8 mouse cellular contexts compared by ENCODE assay signal in genomic region chr6:72615151-72615550, GRCm38 (mm10). TPM values are rescaled to one million over a fixed set of nuclear protein-coding genes. Genes with fewer than 3 reads are reported as not detected.
DNase-seq lines count a peak whose midpoint lies in the region; ATAC-seq and TF ChIP-seq lines count a peak whose summit lies in the region.

No protein-coding gene starts in this region.

- H3K27ac ChIP-seq in heart, adult 2 months = no peak overlapping the region
- H3K27ac ChIP-seq in forebrain, embryonic 14.5 days (ENCODE audit: low read depth, low read length) = no peak overlapping the region
- H3K27ac ChIP-seq in liver, embryonic 16.5 days (ENCODE audit: low read length) = no peak overlapping the region

- H3K4me3 ChIP-seq in heart, adult 2 months = peak overlapping the region; percentile 83
- H3K4me3 ChIP-seq in forebrain, embryonic 14.5 days (ENCODE audit: low read depth, low read length) = peak overlapping the region; percentile 53
- H3K4me3 ChIP-seq in liver, embryonic 16.5 days (ENCODE audit: low read depth, low read length) = peak overlapping the region; percentile 95

- ATAC-seq in forebrain, embryonic 14.5 days = no peak
- ATAC-seq in liver, embryonic 16.5 days (ENCODE audit: low read depth) = no peak
- no peak for ATAC-seq in cerebellum, adult (ENCODE audit: insufficient number of reproducible peaks, low FRiP score, low TSS enrichment)

- H3K36me3 ChIP-seq in heart, adult 2 months (ENCODE audit: control insufficient read depth, insufficient read depth, low read length) = peaks cover 33% of the 10 kb centered on the region
- peaks cover 32% of the 10 kb centered on the region for H3K36me3 ChIP-seq in forebrain, embryonic 14.5 days (ENCODE audit: control insufficient read depth, insufficient read depth, low read length)
- peaks cover 11% of the 10 kb centered on the region for H3K36me3 ChIP-seq in liver, embryonic 16.5 days (ENCODE audit: control insufficient read depth, insufficient read depth)

- H3K9ac ChIP-seq in heart, adult 2 months (ENCODE audit: low read depth, low read length) = 0 out of 2 replicates have a peak overlapping the region, but pooled peaks have one; percentile 66
- H3K9ac ChIP-seq in forebrain, embryonic 14.5 days (ENCODE audit: low read length) = peak overlapping the region; percentile 82
- peak overlapping the region; percentile 80 for H3K9ac ChIP-seq in liver, embryonic 16.5 days (ENCODE audit: low read depth, low read length)

- no peak for TF ChIP-seq EP300 in heart, adult 2 months (IDR thresholded peaks at IDR 0.05; ENCODE audit: insufficient read depth, low read depth, low read length)

- H3K4me2 ChIP-seq in forebrain, embryonic 14.5 days (ENCODE audit: low read length) = peak overlapping the region; percentile 86
- H3K4me2 ChIP-seq in liver, embryonic 16.5 days (ENCODE audit: low read depth, low read length) = peak overlapping the region; percentile 82

- no peaks in the 10 kb centered on the region for H3K79me2 ChIP-seq in heart, adult 2 months (replicated peaks; ENCODE audit: control insufficient read depth, insufficient read depth, low read length)

- H3K9me3 ChIP-seq in forebrain, embryonic 14.5 days (replicated peaks; ENCODE audit: control insufficient read depth, low read length) = no peaks in the 10 kb centered on the region
- no peaks in the 10 kb centered on the region for H3K9me3 ChIP-seq in liver, embryonic 16.5 days (replicated peaks; ENCODE audit: control insufficient read depth, low read length)

- H3K4me1 ChIP-seq in heart, adult 2 months (ENCODE audit: control insufficient read depth, insufficient read depth, low read length) = peaks cover 6% of the 10 kb centered on the region
- peaks cover 17% of the 10 kb centered on the region for H3K4me1 ChIP-seq in forebrain, embryonic 14.5 days (ENCODE audit: control insufficient read depth, insufficient read depth, low read length)
- H3K4me1 ChIP-seq in liver, embryonic 16.5 days (ENCODE audit: control insufficient read depth, low read depth, low read length) = peaks cover 26% of the 10 kb centered on the region

- TF ChIP-seq CTCF in heart, adult 2 months (IDR thresholded peaks at IDR 0.05) = no peak

- TF ChIP-seq POLR2A in heart, adult 2 months (IDR thresholded peaks at IDR 0.05; ENCODE audit: insufficient read depth, low read depth, low read length) = no peak

- intact Hi-C loops in heart, adult 2 months (cut with DNase I) = no loop called here

- H3K27me3 ChIP-seq in heart, adult 2 months (ENCODE audit: control insufficient read depth, insufficient read depth, low read length) = no peaks in the 10 kb centered on the region
- H3K27me3 ChIP-seq in forebrain, embryonic 14.5 days (replicated peaks; ENCODE audit: control insufficient read depth, insufficient read depth, low read length) = no peaks in the 10 kb centered on the region
- H3K27me3 ChIP-seq in liver, embryonic 16.5 days (ENCODE audit: control insufficient read depth, insufficient read depth, low read depth, low read length) = no peaks in the 10 kb centered on the region

- WGBS in heart, adult 2 months = 20% methylated on average over 2 of the region's 2 CpGs
- WGBS in forebrain, embryonic 14.5 days = 76% methylated on average over 2 of the region's 2 CpGs
- WGBS in liver, embryonic 16.5 days (ENCODE audit: insufficient replicate concordance) = 27% methylated on average over 2 of the region's 2 CpGs

- DNase-seq in heart, adult 2 months = no peak
- DNase-seq in heart, adult 9 months (ENCODE audit: low spot score in 2 of 2) = no peak
- peak; percentile 2 for DNase-seq in A20 (ENCODE audit: low read depth, low spot score)
- DNase-seq in forebrain, embryonic 14.5 days (ENCODE audit: low spot score) = no peak
- no peak for DNase-seq in adrenal gland, adult 8-10 months
- DNase-seq in thymus, postnatal 25 days = no peak

RNA-seq across cellular contexts. Expression of gene Tgoln1, which starts 1.6 kb away (rescaled TPM):
- 10 to 100 TPM; 60.1 to 68.0 TPM for total RNA-seq in heart, adult 2 months (2021)
- polyA plus RNA-seq in heart, adult 2 months (2012; rRNA removed) = 29.0 and 55.7 TPM in 2 replicates
- polyA plus RNA-seq in forebrain, embryonic 14.5 days (2014; fragmentation: Nextera tagmentation; extraction: Ambion mirVana) = 34.0 and 37.8 TPM in 2 replicates
- polyA plus RNA-seq in liver, embryonic 16.5 days (2015; fragmentation: Nextera tagmentation; extraction: Ambion mirVana) = 15.5 and 16.8 TPM in 2 replicates
- total RNA-seq in adrenal gland, adult 8-10 months (2022) = 100 to 1,000 TPM; 238 to 271 (median 258) TPM

RNA-seq across cellular contexts. Expression of gene Retsat, which starts 16.9 kb away (rescaled TPM):
- 100 to 1,000 TPM; 155 to 181 TPM for total RNA-seq in heart, adult 2 months (2021)
- 57.1 and 83.3 TPM in 2 replicates for polyA plus RNA-seq in heart, adult 2 months (2012; rRNA removed)
- 6.6 and 8.4 TPM in 2 replicates for polyA plus RNA-seq in forebrain, embryonic 14.5 days (2014; fragmentation: Nextera tagmentation; extraction: Ambion mirVana)
- polyA plus RNA-seq in liver, embryonic 16.5 days (2015; fragmentation: Nextera tagmentation; extraction: Ambion mirVana) = 17.6 and 21.5 TPM in 2 replicates
- 100 to 1,000 TPM; 269 to 371 (median 318) TPM for total RNA-seq in adrenal gland, adult 8-10 months (2022)

RNA-seq across cellular contexts. Expression of gene Elmod3, which starts 16.9 kb away (rescaled TPM):
- total RNA-seq in heart, adult 2 months (2021) = 10 to 100 TPM; 12.8 to 16.5 TPM
- 25.5 and 32.8 TPM in 2 replicates for polyA plus RNA-seq in heart, adult 2 months (2012; rRNA removed)
- polyA plus RNA-seq in forebrain, embryonic 14.5 days (2014; fragmentation: Nextera tagmentation; extraction: Ambion mirVana) = 19.2 and 20.1 TPM in 2 replicates
- 4.5 and 4.7 TPM in 2 replicates for polyA plus RNA-seq in liver, embryonic 16.5 days (2015; fragmentation: Nextera tagmentation; extraction: Ambion mirVana)
- total RNA-seq in adrenal gland, adult 8-10 months (2022) = 10 to 100 TPM; 19.9 to 35.5 (median 25.5) TPM
